Mouse (Mus musculus) olfactory bulb, adult 2 months (tissue): Measurements from ENCODE around the gene Rnf111.

Experiments used
- CTCF ChIP-seq: fragments of 200-500 bp; IDR thresholded peaks from 2 replicates; pipeline ENCODE4 v1.5.1; 2012; ENCODE audit warnings: low read depth, mild to moderate bottlenecking, low read length, moderate library complexity; ENCODE audit not compliant: insufficient read depth
- POLR2A ChIP-seq: fragments of 200-500 bp; IDR thresholded peaks from 2 replicates; pipeline ENCODE4 v1.6.1; 2012; ENCODE audit warnings: mild to moderate bottlenecking, low read depth, low read length, moderate library complexity; ENCODE audit not compliant: insufficient read depth

DNA sequence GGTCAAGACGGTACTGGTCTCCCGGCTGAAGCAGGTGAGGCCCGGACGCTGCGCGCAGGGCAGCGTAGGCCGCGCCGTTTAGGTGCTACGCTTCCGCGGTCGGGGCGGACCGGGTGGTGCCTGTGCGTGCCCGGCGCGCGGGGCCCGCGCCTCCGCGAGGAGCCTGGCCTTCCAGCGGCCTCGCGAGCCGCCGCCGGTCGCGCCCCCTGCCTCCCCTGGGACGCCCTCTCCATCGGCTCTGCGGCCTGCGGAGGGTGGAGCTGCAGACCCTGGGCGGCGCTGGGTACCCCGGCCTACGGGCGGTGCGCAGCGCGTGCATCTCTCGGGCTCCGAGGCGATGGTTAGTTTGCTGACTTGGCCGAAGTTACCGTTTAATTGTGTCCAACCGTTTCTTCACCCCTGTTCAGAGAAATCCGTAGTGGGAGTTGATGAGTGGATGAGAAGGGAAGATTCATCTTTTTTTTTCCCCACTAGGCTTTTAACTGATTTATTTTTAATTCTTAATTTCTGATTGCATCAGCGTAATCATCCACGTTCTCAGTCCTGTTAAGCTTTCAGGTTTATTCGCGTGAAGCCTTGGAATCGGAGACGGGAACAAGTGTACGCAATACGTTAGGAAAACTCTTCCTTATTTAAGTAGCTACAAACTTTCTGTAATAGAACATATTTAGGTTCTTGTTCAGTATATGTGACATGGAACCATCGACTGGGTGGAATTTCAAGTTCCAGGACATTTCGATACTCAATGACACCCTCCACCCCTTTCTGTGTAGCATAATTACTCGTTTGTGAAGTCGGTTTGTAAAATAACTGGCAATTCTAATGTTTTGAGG lies 39.7 kb upstream of the Rnf111 start:
- TF ChIP-seq POLR2A (no peak), CTCF (no peak)
